Mouse (Mus musculus) layer of hippocampus, adult 11-12 months (tissue): ENCODE data around the gene Gpr161.
"Not testable (repeated sequence)": the region's sequence is repeated elsewhere in the genome, so short reads cannot be mapped to it uniquely, and the experiment has no call there.

Source experiments
- DNase-seq: peaks from one replicate; pipeline ENCODE4 v3.0.0; 2022; ENCODE audit warnings: low spot score

The Gpr161 gene

GRCm38 (mm10) chr1:165316361-165316760, 20.8 kb downstream of the Gpr161 start:
- DNase-seq: no peak

GRCm38 (mm10) chr1:165320141-165320934, 24.7 kb downstream of the Gpr161 start:
- peak; percentile 83 for DNase-seq

GRCm38 (mm10) chr1:165321393-165321861, 25.8 kb downstream of the Gpr161 start:
- DNase-seq: no peak

- no peak for DNase-seq
Observed at GRCm38 (mm10) chr1:165321891-165322290, 26.3 kb downstream of the Gpr161 start.

GRCm38 (mm10) chr1:165322934-165323333, 27.3 kb downstream of the Gpr161 start:
- DNase-seq: no peak

GRCm38 (mm10) chr1:165327370-165327769, 31.8 kb downstream of the Gpr161 start:
- no peak for DNase-seq

- DNase-seq: no peak
Observed at GRCm38 (mm10) chr1:165327831-165328230, 32.2 kb downstream of the Gpr161 start.

GRCm38 (mm10) chr1:165328384-165329289, 33.0 kb downstream of the Gpr161 start:
- DNase-seq: not testable (repeated sequence)

- DNase-seq: no peak
Observed at GRCm38 (mm10) chr1:165330859-165331258, 35.3 kb downstream of the Gpr161 start.

- DNase-seq: no peak
Observed at GRCm38 (mm10) chr1:165332797-165333196, 37.2 kb downstream of the Gpr161 start.

- DNase-seq: peak; percentile 35
Observed at GRCm38 (mm10) chr1:165342126-165342525, 46.5 kb downstream of the Gpr161 start.

- no peak for DNase-seq
Observed at GRCm38 (mm10) chr1:165344453-165344852, 48.9 kb downstream of the Gpr161 start.

- DNase-seq: no peak
Observed at GRCm38 (mm10) chr1:165348627-165349026, 53.0 kb downstream of the Gpr161 start.

GRCm38 (mm10) chr1:165356347-165356746, 60.8 kb downstream of the Gpr161 start:
- no peak for DNase-seq

- DNase-seq: no peak
Observed at GRCm38 (mm10) chr1:165363271-165363670, 67.7 kb downstream of the Gpr161 start.

GRCm38 (mm10) chr1:165365057-165365456, 69.5 kb downstream of the Gpr161 start:
- DNase-seq: no peak

- DNase-seq: no peak
Observed at GRCm38 (mm10) chr1:165370990-165371389, 75.4 kb downstream of the Gpr161 start.

GRCm38 (mm10) chr1:165373839-165374238, 78.2 kb downstream of the Gpr161 start:
- DNase-seq: no peak
